Mouse (Mus musculus) midbrain, embryonic 12.5 days (tissue): ENCODE measurements around the gene Wipf2. TPM values are rescaled to one million over a fixed set of nuclear protein-coding genes. Genes with fewer than 3 reads are reported as not detected.

Experiments used
- ATAC-seq: fragments of 200-750 bp; cut with Nextera tagmentation; 2 replicates; pipeline ENCODE4 v1.8.0; 2017; ENCODE audit warnings: low read depth, moderate TSS enrichment, moderate library complexity; ENCODE audit not compliant: low FRiP score
- H3K27ac ChIP-seq: fragments of 300-500 bp; sonication (generic); replicated peaks from 2 replicates; pipeline ENCODE4 v1.5.1; 2016; ENCODE audit warnings: mild to moderate bottlenecking
- H3K27me3 ChIP-seq: fragments of 300-500 bp; sonication (generic); 2 replicates; pipeline ENCODE4 v1.6.1; 2016; ENCODE audit warnings: mild to moderate bottlenecking
- H3K36me3 ChIP-seq: fragments of 300-500 bp; sonication (generic); 2 replicates; pipeline ENCODE4 v1.6.1; 2016
- H3K4me1 ChIP-seq: fragments of 300-500 bp; sonication (generic); 2 replicates; pipeline ENCODE4 v1.6.1; 2016
- H3K4me2 ChIP-seq: fragments of 300-500 bp; sonication (generic); replicated peaks from 2 replicates; pipeline ENCODE4 v1.6.1; 2016; ENCODE audit warnings: mild to moderate bottlenecking, moderate library complexity
- H3K4me3 ChIP-seq: fragments of 300-500 bp; sonication (generic); 2 replicates; pipeline ENCODE4 v1.5.1; 2016; ENCODE audit warnings: mild to moderate bottlenecking
- H3K9ac ChIP-seq: fragments of 300-500 bp; sonication (generic); replicated peaks from 2 replicates; pipeline ENCODE4 v1.6.1; 2016; ENCODE audit warnings: mild to moderate bottlenecking, moderate library complexity
- H3K9me3 ChIP-seq: fragments of 300-500 bp; sonication (generic); 2 replicates; pipeline ENCODE4 v1.6.1; 2016; ENCODE audit warnings: mild to moderate bottlenecking
- WGBS: fragments of 180-500 bp; shearing (Covaris S2); methylation state at CpG from one replicate; pipeline ENCODE4 v1.1.7; 2016; 5-methylcytosine and 5-hydroxymethylcytosine counted together
- polyA plus RNA-seq: library from polyadenylated mRNA; unstranded; fragments of >200 nt; fragmentation: Nextera tagmentation; extraction: Ambion mirVana; gene quantifications from 2 replicates; pipeline ENCODE4 v1.2.1, GENCODE M21; 2016

Wipf2 gene
- polyA plus RNA-seq, 1 experiment from 2014 or later, result 4.9 TPM

DNA sequence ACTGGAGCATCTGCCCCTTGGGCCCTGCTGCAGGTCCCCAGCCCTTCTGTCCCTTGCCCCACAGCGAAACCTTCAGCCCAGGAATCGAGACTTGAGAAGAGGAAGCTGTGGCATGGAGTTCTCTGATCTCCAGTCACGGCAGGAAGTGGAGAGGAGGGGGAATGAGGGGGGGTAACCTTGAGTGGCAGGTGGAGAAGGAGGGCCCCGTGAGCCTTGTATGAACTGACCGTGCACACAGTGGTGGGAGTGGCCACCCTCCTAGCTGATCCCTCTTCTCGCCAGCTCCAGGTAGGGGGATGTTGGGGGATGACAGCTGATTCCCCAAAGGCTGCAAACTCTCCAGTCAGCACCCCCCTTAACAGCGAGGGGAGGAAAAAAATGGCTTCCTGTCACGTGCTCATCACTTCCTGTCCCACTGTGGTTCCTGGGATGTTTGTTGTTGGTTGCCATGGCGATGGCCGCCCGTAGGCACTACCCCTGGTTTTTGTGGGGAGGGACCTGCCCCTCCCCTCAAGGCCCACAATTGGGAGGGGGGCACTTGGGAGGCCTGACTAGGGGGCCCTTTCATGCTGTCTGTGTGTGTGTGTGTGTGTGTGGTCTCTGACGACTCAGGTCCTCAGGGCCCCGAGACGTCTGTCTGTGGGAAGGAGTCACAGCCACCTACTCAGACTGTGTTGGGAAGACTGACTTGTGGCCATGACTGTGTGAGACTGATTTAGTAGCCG lies 78.5 kb downstream of the Wipf2 start:
- no peaks in the 10 kb centered on the region for H3K9me3 ChIP-seq
- 2% methylated on average over 15 of the region's 15 CpGs for WGBS
- peak; percentile 55 for ATAC-seq

GRCm38 (mm10) chr11:98942555-98942922 lies 79.1 kb downstream of the Wipf2 start:
- no peak for ATAC-seq
- 55% methylated on average over 3 of the region's 3 CpGs for WGBS
- peaks cover 28% of the 10 kb centered on the region for H3K27me3 ChIP-seq
- H3K9me3 ChIP-seq, result no peaks in the 10 kb centered on the region
- H3K9ac ChIP-seq, result peak overlapping the region; percentile 65; the same call in 1 of the 2 replicates
- peak overlapping the region; percentile 89 for H3K4me2 ChIP-seq
- H3K4me1 ChIP-seq, result peaks cover 79% of the 10 kb centered on the region
- no peaks in the 10 kb centered on the region for H3K36me3 ChIP-seq
- peak overlapping the region; percentile 86 for H3K27ac ChIP-seq
- H3K4me3 ChIP-seq, result peak overlapping the region; percentile 54

More for the DNA sequence above, 78.5 kb downstream of the Wipf2 start:
- Histone ChIP-seq H3K4me1 (peaks cover 81% of the 10 kb centered on the region), H3K36me3 (no peaks in the 10 kb centered on the region), H3K27me3 (peaks cover 28% of the 10 kb centered on the region), H3K27ac (peak overlapping the region; percentile 86), H3K9ac (peak overlapping the region; percentile 65), H3K4me3 (peak overlapping the region; percentile 54), H3K4me2 (peak overlapping the region; percentile 89)

GRCm38 (mm10) chr11:98942923-98943641 lies 79.6 kb downstream of the Wipf2 start:
- no peak for ATAC-seq
- peak overlapping the region; percentile 89; the same call in 1 of the 2 replicates for H3K4me2 ChIP-seq
- 0 out of 2 replicates have a peak overlapping the region, but pooled peaks have one; percentile 65 for H3K9ac ChIP-seq

GRCm38 (mm10) chr11:98943741-98944461 lies 80.5 kb downstream of the Wipf2 start:
- Histone ChIP-seq H3K4me1 (peaks cover 66% of the 10 kb centered on the region), H3K27me3 (peaks cover 19% of the 10 kb centered on the region), H3K4me2 (no peak overlapping the region; the same call in 1 of the 2 replicates), H3K27ac (peak overlapping the region; percentile 86; the same call in 1 of the 2 replicates), H3K4me3 (no peak overlapping the region), H3K9me3 (no peaks in the 10 kb centered on the region), H3K36me3 (no peaks in the 10 kb centered on the region), H3K9ac (0 out of 2 replicates have a peak overlapping the region, but pooled peaks have one; percentile 5)
- ATAC-seq, result no peak
- WGBS, result 28% methylated on average over 14 of the region's 14 CpGs

More at GRCm38 (mm10) chr11:98942923-98943641, 79.6 kb downstream of the Wipf2 start:
- Histone ChIP-seq H3K9me3 (no peaks in the 10 kb centered on the region), H3K4me3 (no peak overlapping the region), H3K4me1 (peaks cover 73% of the 10 kb centered on the region), H3K27me3 (peaks cover 27% of the 10 kb centered on the region), H3K27ac (peak overlapping the region; percentile 86), H3K36me3 (no peaks in the 10 kb centered on the region)
- 78% methylated on average over 6 of the region's 8 CpGs for WGBS

DNA sequence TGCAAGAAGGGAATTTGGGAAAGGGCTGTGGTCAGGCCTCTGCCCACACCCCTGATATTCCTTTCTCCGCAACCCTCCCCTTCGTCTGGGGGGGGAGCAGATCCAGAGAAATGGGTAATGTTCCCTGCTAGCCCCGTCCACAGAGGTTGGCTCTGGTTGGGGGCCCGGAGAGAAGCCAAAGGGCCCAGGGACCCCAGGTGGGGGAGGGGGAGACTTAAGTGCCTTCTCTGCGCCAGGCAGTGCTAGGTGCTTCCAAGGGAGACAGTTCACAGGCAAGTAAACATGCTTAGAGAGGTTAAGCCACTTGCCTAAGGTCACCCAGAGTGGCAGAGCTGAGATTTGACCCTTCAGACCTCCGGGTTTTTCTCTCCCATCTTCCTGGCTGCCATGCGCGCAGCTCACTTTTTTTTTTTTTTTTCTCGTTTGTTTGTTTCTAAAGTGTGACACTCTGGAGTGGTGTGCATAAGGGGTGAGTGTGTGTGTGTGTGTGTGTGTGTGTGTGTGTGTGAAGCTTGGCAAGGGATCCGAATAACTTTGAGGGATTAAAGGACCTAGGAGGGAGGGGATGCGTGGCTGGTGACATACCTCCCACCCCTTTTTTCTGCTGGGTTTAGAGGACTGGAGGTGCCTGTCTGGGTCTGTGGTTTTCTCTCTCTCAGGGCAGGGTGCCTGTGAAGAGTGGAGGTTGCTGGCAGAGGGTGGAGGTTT lies 81.6 kb downstream of the Wipf2 start:
- no peaks in the 10 kb centered on the region for H3K9me3 ChIP-seq
- H3K36me3 ChIP-seq, result no peaks in the 10 kb centered on the region
- 23% methylated on average over 11 of the region's 11 CpGs for WGBS
- no peak for ATAC-seq
- no peak overlapping the region for H3K27ac ChIP-seq
- 0 out of 2 replicates have a peak overlapping the region, but pooled peaks have one; percentile 0 for H3K4me2 ChIP-seq
- H3K9ac ChIP-seq, result no peak overlapping the region
- H3K4me1 ChIP-seq, result peaks cover 54% of the 10 kb centered on the region
- H3K4me3 ChIP-seq, result no peak overlapping the region
- H3K27me3 ChIP-seq, result peaks cover 7% of the 10 kb centered on the region; the same call in 1 of the 2 replicates

DNA sequence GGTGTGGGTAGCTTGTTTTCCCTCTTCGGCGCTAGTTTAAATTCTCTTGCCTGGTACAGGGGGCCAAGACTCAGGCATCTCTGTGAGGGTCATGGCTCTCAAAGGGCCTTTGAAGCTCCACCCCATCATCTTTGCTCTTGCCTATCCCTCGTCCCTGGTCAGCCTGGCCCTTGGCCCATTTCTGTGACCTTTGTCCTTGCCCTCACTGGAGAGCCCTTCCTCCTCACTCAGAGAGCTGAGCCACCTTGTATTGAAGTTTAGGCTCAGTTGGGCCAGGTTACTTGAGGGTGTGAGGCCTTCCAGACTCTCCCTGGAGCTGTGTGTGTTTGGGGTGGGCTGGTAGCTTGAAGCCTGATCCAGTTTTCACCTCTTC lies 82.2 kb downstream of the Wipf2 start:
- peaks cover 49% of the 10 kb centered on the region for H3K4me1 ChIP-seq
- no peak for ATAC-seq
- no peaks in the 10 kb centered on the region for H3K9me3 ChIP-seq
- no peak overlapping the region for H3K4me2 ChIP-seq
- WGBS, result 43% methylated on average over 3 of the region's 3 CpGs
- H3K9ac ChIP-seq, result no peak overlapping the region
- H3K27ac ChIP-seq, result no peak overlapping the region
- peaks cover 2% of the 10 kb centered on the region; the same call in 1 of the 2 replicates for H3K27me3 ChIP-seq
- no peaks in the 10 kb centered on the region for H3K36me3 ChIP-seq
- no peak overlapping the region for H3K4me3 ChIP-seq

- Histone ChIP-seq H3K27me3 (no peaks in the 10 kb centered on the region), H3K9me3 (no peaks in the 10 kb centered on the region), H3K4me2 (no peak overlapping the region), H3K9ac (no peak overlapping the region), H3K4me3 (no peak overlapping the region), H3K4me1 (peaks cover 38% of the 10 kb centered on the region), H3K36me3 (no peaks in the 10 kb centered on the region), H3K27ac (no peak overlapping the region)
- no peak for ATAC-seq
- 89% methylated on average over 18 of the region's 18 CpGs for WGBS
Observed at GRCm38 (mm10) chr11:98947969-98948569, 84.6 kb downstream of the Wipf2 start.

DNA sequence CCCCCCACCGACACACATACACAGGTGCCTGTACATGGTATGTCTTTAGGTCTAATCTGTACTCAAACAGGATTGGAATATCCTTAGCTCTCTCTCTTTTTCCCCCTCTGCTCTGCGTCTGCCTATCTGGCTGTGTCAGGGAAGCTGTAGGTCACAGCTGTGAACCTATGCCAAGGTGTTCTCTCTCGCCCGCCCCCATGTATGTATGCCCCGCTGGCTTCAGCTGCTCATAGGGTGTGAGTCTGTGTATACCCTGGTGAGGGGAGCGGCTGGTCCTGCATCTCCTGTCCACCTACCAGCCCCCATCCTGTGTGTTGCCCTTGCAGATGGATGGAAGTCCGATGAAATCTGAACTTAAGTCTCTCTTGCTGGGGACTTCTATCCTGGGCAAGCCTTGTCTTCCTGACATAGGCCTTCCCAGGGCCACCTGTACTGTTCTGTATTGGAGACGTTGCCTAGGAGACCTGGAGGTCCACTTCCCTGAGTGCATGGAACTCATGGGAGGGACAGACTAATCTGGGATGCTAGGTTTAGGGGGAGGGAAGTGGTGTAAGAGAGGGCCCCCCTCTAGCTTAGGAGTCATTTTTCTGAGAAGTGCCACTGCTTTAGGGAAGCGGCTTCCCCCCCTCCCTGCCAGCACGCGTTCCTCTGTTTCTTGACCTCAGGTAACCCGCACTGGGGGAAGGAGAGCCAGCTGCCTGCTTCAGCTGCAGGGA lies 86.0 kb downstream of the Wipf2 start:
- Histone ChIP-seq H3K36me3 (no peaks in the 10 kb centered on the region), H3K9ac (no peak overlapping the region), H3K27ac (no peak overlapping the region), H3K4me1 (peaks cover 37% of the 10 kb centered on the region), H3K4me3 (no peak overlapping the region), H3K4me2 (no peak overlapping the region), H3K27me3 (no peaks in the 10 kb centered on the region), H3K9me3 (no peaks in the 10 kb centered on the region)
- ATAC-seq, result no peak
- 73% methylated on average over 11 of the region's 12 CpGs for WGBS

GRCm38 (mm10) chr11:98949958-98950460 lies 86.6 kb downstream of the Wipf2 start:
- Histone ChIP-seq H3K9me3 (no peaks in the 10 kb centered on the region), H3K27me3 (no peaks in the 10 kb centered on the region), H3K9ac (no peak overlapping the region), H3K27ac (no peak overlapping the region), H3K4me3 (no peak overlapping the region), H3K4me2 (no peak overlapping the region), H3K36me3 (no peaks in the 10 kb centered on the region), H3K4me1 (peaks cover 37% of the 10 kb centered on the region)
- 81% methylated on average over 7 of the region's 7 CpGs for WGBS
- ATAC-seq, result no peak

GRCm38 (mm10) chr11:98950484-98950883 lies 87.0 kb downstream of the Wipf2 start:
- no peaks in the 10 kb centered on the region for H3K36me3 ChIP-seq
- no peaks in the 10 kb centered on the region for H3K27me3 ChIP-seq
- no peak overlapping the region for H3K27ac ChIP-seq
- 85% methylated on average over 9 of the region's 9 CpGs for WGBS
- no peak overlapping the region for H3K4me3 ChIP-seq
- peaks cover 37% of the 10 kb centered on the region for H3K4me1 ChIP-seq
- no peak for ATAC-seq
- no peak overlapping the region for H3K4me2 ChIP-seq
- no peak overlapping the region for H3K9ac ChIP-seq
- H3K9me3 ChIP-seq, result no peaks in the 10 kb centered on the region
